Mouse (Mus musculus) gastrocnemius, postnatal 4 days (tissue): ENCODE data around the gene Lrrc4b. TPM values are rescaled to one million over a fixed set of nuclear protein-coding genes. Genes with fewer than 3 reads are reported as not detected.
A peak's percentile ranks its signal among the peaks of the same experiment; 100 is the strongest.

Experiments used
- DNase-seq, 2 experiments: peaks; one replicate each; pipeline ENCODE4 v3.0.0; 2021 to 2022; ENCODE audit warnings: low spot score in 2 of 2, mixed read lengths in 2 of 2
- long read RNA-seq, 2 experiments: library from polyadenylated mRNA; stranded (forward); transcript quantifications; one replicate each; pipeline ENCODE4 v2.0.0; 2021
- total RNA-seq, 2 experiments: library from RNA; stranded (reverse); gene quantifications; 2 replicates each; pipeline ENCODE4 v1.2.3; 2021

Lrrc4b gene
- 1 to 10 TPM; 4.0 to 4.2 TPM for total RNA-seq
- long read RNA-seq, experiment 1, partial matches to known transcripts, result 0 of 2 reads
- long read RNA-seq, experiment 1, other reads (novel, unspliced or antisense), result 1 of 2 reads
- long read RNA-seq, experiment 2, partial matches to known transcripts, result 0 of 1 reads
- long read RNA-seq, experiment 2, other reads (novel, unspliced or antisense), result 1 of 1 reads

DNA sequence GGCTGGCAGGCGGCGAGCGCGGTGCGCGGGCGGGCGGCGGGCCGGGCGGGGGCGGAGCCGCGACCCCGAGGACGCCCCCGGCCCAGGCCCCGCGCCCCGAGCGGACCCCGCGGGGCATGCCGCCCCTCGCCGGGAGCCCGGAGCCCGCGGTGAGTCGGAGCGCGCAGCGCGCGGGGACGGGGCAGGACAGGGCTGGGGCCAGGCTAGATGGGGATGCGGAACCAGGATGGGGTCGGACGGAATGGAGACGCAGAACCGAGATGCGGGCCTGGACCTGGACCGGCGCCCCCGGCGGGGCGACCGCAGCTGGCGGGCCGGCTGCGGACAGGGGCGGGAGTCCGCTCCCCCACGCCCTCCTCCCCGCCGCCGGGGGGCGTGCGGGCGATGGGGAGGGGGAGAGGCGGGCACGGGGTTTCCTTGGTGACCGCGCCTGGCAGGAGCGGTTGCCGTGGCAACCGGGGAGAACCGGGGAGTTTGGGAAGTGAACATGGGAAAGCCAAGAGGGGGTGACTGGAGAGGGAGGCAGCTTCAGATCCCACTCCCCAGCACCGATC is at the start of gene Lrrc4b:
Gene Lrrc4b, plus strand, starts transcription at position 51 of the 554 bp plus-strand sequence.
- no peak for DNase-seq

- DNase-seq, result no peak
Measured at GRCm38 (mm10) chr7:44382541-44382940, 46.3 kb upstream of the Lrrc4b start.

GRCm38 (mm10) chr7:44383980-44384715 is 44.7 kb upstream of the Lrrc4b start, which contains the start of gene Syt3:
Gene Syt3, plus strand, starts transcription at chr7:44384102.
- DNase-seq, result peak in 1 of 2 experiments; percentile 45

- DNase-seq, result no peak
Measured at GRCm38 (mm10) chr7:44384716-44385059, 44.1 kb upstream of the Lrrc4b start.

GRCm38 (mm10) chr7:44385720-44386119 is 43.1 kb upstream of the Lrrc4b start, which contains the start of gene 1700008O03Rik:
Gene 1700008O03Rik, minus strand, starts transcription at chr7:44385820.
- no peak for DNase-seq

DNA sequence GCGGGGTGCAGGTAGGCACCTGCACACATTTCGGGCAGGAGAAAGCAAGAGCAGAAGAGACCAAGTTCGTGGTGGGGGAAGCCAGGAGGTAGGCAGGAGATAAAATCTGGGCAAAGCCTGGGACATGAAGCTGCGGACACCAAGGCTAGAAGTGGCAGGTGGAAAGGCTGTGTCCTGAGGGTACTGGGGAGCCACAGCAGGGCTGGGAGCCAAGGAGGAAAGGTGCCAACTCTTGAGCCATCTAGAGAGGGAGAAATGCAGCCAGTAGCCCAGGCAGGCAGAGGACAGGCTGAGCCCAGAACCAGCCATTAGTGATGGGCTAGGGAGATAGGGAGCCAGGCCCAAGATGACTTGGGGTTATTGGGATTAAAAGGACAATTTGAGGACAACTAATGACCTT is 37.0 kb upstream of the Lrrc4b start:
- DNase-seq, result no peak

GRCm38 (mm10) chr7:44392341-44392740 is 36.5 kb upstream of the Lrrc4b start:
- no peak for DNase-seq

DNA sequence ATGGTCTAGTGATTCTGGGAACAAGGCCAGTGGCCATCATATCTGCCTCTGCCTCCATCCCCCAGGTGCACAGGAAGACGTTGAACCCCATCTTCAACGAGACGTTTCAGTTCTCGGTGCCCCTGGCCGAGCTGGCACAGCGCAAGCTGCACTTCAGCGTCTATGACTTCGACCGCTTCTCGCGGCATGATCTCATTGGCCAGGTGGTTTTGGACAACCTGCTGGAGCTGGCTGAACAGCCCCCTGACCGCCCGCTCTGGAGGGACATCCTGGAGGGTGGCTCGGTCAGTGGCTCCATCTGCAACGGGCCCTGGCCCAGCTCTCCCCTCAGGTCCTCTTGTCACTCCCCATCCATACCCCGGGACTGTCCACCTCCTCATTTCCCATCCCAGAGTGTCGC is 35.5 kb upstream of the Lrrc4b start:
- no peak for DNase-seq

DNA sequence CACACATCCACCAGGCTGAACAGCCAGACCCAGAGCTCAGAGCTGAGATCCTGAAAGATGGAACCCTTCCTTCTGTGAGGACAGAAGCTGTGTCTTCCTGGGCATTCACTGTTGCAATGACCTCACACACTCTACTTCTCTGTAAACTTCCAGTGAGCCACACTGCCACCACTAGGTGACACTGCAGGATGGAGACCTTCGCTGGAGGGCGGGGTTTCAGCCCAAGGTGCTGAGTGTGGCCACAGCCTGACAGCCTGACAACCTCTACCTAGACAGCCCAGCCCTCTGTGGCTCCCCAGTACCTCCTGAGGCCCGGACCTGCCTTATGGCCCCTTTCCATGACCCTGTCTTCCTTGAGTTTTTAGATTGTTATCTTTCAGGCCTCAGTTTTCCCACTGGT is 30.2 kb upstream of the Lrrc4b start:
- DNase-seq, result peak in 1 of 2 experiments; percentile 35

DNA sequence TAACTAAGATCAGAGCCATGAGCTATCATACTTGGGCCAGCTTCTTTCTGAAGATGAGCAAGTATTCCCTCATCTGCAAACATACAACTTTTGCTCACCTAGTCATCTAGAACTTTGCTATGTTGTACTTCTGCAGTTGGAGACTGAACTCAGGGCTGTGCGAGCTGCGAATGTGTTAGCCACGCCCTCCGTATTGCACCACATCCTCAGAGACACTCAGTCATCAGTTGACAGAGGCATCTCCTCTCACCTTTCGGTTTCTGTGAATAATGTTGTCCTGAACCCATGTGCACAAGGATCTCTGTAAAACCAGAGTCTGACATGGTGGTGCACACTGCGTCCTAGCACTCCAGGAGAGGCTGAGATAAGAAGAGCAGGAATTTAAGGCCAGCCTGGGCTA is 27.1 kb upstream of the Lrrc4b start:
- no peak for DNase-seq

DNA sequence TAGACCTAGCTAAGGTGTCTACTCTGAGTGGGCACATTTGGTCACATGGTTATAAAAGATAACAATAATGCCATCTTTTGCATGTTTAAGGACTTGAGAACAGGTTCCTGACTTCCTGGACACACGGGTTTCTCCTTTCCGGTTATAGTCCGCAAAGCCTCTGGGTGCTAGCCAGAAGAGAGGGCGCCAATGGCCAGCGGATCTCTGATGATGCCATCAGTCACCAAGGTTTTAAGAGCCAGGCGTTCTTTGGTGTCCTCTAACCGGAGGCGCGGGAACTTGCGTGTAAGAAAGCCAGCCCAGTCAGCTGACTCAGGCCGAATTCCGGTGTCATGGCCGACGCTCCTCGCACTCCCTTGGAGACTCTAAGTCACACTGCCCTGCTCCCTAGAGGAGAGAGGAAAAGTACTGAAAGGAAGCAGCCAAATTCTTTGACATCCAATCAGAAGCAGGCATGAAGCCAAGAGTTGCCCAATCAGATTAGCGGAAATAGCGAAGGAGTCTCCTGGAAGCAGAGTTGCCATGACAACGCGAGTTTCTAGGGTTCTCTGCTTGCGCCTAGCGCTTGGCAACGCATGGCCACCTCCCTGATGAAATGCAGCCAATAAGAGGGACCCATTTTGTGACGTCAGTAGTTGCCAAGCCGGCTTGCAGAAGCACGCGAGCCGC is 23.3 kb upstream of the Lrrc4b start:
- DNase-seq, result peak; percentile 68 to 80

DNA sequence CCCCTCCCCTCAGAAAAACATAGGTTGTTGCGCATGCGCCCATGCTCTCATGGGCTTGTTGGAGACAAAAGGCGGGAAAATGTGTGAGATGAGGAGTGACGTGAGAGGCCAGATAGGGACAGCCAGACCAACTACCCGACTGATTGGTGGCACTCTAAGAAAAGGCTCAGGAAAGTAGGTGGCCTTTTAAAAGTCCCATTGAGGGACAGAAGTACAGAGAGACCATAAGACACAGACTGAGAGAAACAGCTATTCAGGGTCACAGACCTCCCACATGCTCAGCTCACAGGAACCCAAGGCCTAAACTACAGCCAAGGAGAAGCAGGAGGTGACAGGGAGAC is 22.8 kb upstream of the Lrrc4b start:
- no peak for DNase-seq

GRCm38 (mm10) chr7:44411144-44411543 is 17.7 kb upstream of the Lrrc4b start:
- DNase-seq, result no peak

- no peak for DNase-seq
Measured at GRCm38 (mm10) chr7:44413307-44413706, 15.5 kb upstream of the Lrrc4b start.

GRCm38 (mm10) chr7:44427666-44428065 is 1.2 kb upstream of the Lrrc4b start:
- no peak for DNase-seq

DNA sequence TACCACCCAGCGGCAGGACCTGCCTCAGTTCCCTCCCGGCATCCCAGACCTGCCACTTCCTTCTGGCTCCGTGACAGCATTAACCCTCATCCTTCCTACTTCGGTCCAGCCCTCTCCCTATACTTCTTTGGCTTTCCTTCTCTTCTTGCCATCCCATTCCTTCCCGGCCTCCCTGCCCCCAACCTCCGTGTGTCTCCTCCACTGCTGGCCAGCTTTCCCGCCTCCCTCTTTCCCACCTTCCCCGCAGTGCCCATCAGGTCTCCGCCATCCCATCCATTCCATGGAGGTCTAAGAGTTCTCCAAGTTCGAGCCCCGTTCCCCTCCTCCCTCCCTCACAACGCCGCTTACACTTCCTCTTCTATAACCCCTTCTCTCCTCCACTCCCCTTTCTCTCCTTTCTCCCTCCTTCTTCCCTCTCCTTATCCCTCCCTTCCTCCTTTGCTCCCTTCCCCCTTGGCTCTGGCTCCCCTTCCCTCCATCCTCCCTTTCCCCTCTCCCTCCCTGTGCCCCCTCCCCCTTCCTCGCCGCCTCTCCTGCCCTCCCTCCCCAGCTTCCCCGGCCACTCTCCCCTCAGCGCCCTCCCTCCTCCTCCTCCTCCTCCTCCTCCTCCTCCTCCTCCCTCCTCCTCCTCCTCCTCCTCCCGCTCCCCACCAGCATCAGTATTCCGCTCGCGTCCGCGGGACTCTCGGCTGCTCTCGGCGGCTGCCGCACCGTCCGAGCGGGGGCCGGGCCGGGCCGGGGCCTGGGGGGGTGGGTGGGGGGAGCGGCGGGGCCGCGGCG is 457 bp upstream of the Lrrc4b start:
- no peak for DNase-seq

GRCm38 (mm10) chr7:44429534-44430488 is 993 bp downstream of the Lrrc4b start:
- no peak for DNase-seq

GRCm38 (mm10) chr7:44432550-44432949 is 3.7 kb downstream of the Lrrc4b start:
- no peak for DNase-seq

- DNase-seq, result no peak
Measured at GRCm38 (mm10) chr7:44433371-44433770, 4.6 kb downstream of the Lrrc4b start.

DNA sequence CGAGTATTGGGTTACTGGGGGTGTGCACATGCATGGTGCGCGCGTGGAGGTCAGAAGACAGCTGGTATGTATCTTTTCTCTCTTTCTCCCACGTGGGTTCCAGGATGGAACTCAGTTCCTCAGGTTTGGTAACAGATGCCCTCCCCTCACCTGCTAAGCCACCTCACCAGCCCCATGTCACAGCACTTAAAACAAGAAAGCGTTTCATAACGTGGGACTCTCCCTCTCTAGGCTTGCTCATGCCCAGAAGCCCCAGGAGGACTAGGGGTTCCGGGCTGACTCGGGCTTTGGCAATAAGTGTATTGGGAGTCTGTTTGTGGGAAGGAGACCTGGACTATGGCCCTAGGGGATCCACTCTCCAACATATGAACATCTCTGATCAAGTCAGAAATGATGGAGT is 5.3 kb downstream of the Lrrc4b start:
- DNase-seq, result no peak
